Mouse (Mus musculus): ENCODE measurements at regions not wholly inside any gene's neighbourhood (a gene's known extent, or its start where the extent isn't known, plus 50 kb on each side); places are given as distances from the start of the nearest gene placed in this dataset.

DNA sequence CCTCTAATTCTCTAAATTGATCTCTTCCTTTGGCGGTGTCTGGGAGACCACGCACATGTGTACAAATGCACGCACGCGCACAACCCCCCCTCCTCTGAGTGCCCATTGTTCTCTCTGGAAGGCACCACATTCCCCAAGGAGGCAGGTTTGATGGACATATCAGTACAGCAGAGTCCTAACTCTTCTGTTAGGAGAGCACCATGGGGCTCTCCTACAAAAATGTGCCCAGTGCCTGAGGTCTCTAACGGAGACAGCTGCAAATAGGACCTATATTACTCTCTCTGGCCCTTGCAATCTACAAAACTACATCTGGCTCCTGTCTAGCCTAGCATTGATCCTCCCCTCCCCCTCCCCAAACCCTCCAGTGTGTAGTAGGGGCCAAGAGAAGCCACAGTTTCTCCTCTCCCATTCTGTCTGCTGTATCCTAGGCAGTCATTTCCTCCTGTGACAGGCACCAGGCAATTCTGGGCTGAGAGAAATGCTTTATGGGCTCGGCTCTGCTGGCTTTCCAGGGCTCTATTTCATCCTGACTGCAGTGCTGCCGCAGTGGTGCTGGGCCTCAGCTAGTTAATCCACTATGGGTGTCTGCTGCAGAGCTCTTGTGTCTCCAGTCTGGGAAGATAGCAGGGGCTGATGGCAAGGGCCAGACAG, 340.6 kb downstream of the Rps24 start:
- DNase-seq (ENCODE audit: low spot score in 2 of 2) = no peak

DNA sequence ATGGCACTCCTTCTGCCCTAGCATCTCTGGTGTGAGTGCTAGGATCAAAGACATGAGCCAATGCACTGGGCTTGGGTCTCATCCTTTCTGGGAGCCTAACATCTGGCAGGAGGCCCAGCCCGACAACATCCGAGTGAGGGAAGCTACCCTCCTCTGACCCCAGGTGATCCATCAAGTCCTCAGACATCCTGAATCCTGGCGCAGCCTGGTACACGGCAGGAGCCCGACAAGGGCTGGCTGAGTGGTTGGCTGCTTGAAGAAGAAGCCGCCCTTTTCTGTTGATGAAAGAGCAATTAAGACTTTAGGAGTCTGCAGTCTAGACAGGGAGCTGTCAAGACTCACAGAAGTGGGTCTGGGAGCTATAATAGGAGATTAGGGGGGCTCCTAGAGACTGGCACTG, 342.1 kb downstream of the Rps24 start:
- no peak for DNase-seq (ENCODE audit: low spot score in 2 of 2)

DNA sequence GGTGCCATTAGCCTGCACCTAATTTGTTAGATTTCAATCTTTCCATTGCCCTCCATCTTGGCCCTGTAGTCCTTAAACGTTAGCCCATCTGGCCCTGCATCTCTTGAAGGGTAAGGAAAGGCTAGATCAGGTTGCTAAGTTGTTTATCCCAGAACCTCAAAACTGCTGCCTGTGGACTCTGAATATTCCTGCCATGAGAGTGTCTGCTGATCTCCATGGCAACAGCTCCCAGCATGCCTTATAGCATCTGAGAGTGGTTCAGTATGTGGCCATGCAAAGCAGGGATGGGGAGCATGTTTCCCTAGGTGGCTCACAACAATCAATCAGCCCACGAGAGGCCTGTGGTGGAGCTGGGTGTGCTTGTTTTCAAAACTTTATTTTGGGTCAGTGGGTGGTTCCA, 346.3 kb downstream of the Rps24 start:
- DNase-seq (ENCODE audit: low spot score in 2 of 2) = no peak

DNA sequence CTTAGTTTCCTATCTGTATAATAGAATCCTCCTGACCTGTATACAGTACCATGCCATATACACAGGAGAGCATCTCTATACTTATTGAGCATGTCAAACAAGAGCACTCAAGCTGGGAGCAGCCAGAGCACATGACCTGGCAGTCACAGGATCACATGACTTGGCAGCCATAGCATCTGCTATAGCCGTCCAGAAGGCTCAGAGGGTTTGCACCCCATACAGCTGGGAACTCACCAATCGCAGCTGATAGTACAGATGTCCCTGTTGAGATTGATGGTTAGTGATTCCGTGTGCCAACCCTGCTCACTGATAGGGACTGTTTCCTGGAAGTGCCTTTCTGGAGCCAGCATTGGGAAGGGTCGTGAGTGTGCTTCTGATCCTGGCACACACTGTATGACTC, 351.3 kb downstream of the Rps24 start:
- no peak for DNase-seq (ENCODE audit: low spot score in 2 of 2)

DNA sequence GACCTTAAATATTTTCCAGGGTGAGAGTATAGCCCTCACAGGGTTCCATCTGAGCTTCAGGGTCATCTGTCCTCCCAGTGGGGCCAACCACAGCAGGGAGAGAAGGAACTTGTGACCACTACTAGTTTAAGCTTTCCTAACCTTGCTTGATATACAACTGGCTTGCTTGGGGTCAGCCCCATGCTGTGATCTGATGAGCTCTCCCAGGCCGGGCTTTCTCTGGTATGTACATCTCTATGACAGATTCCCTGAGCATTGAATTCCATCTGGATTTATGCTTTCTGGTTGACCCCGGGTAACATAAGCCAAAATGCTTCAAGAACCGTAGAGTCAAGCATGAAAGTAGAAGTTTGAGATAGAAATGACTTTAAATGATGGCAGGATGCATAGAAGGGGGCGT, 352.1 kb downstream of the Rps24 start:
- no peak for DNase-seq (ENCODE audit: low spot score in 2 of 2)

DNA sequence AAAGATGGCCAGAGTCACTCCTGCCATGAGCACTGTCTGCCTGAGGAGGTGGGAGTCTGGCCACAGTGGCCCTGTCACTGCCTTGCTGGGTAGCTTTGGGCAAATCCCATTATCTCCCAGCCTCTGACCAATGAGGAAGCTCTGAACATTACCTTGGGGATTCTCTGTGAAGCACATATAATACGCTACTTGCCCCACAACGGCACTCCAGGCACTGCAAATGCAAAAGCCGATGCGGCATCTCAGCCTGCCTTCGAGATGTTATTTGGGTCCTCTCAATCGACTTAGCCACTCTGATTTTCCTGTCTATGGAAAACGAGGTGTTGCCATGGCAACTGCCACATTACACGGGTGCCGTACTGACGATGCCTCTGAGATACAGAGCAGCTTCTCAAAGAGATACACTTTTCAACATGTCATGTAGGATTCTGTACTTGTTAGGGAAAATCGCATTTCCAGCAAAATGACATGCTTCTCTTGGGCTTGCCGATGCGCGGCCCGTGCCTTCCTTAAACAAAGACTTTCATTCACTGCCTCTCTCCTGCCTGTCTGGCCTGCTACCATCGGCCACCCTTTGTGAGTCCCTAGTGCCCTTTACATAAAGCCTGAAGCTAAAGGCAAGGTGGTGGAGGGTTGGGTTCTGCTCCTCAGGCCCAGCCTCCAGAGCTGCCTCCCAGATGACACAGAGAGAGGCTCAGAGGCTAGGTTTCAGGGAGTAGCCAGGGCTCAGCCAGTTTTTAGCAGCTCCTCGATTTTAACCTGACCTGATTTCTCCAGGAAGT, 355.0 kb downstream of the Rps24 start:
- DNase-seq (ENCODE audit: low spot score in 2 of 2) = no peak

DNA sequence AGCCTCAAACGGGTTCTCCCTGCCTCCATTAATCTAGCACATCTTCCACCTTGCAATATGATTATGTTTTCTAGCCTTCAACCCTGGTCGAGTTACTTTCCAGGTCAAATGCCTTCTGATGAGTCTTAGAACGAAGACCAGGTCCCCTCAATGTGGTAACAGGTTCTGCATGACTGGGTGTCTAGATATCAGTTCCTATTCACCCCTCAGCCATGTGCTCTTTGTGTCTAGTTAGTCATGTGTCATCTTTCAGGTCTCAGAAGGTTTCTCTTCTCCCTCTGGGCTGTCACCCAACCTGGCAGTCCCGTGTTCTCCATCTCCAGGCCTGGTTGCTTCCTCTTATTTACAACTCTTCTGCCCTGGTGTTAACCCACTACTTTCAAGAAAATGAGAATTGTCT, 356.7 kb downstream of the Rps24 start:
- DNase-seq (ENCODE audit: low spot score in 2 of 2) = no peak

DNA sequence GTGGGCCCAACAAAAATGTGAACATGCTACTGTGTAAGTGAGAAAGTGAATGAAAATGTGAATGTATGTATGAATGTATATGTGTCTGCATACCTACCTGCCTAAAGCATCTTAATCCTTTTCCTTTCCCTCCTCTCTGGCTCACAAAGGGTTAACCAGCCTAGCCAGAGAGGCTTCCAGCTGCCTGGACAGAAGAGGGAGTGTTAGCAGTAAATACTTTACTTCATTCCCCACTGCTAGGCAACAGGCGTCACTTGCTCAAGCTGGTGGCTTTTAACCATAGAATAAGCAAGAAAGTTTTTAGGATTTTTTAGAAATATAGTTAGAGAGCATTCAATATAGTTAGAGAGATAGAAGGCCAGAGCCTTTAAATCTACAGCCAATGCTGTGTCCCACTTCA, 363.6 kb downstream of the Rps24 start:
- DNase-seq (ENCODE audit: low spot score in 2 of 2) = no peak

DNA sequence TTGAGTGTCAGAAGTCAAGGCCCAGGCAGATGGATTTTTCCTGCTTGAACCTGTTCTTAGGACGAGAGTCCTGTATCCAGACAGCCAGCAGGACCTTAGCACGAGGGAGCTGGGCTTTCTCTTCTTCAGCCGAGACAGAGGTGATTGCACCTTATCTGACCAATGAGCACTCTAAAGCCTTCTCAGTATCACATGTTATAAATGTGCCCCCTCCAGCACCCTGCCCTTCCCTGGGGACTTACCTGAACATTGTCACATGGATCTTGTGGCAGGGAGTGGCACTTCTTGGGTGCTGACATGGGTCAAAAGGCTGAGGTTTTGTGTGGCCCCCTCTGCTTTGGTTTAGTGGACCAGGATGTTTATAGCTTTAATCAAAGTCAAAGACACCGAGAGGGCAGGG, 367.5 kb downstream of the Rps24 start:
- DNase-seq (ENCODE audit: low spot score in 2 of 2) = no peak

DNA sequence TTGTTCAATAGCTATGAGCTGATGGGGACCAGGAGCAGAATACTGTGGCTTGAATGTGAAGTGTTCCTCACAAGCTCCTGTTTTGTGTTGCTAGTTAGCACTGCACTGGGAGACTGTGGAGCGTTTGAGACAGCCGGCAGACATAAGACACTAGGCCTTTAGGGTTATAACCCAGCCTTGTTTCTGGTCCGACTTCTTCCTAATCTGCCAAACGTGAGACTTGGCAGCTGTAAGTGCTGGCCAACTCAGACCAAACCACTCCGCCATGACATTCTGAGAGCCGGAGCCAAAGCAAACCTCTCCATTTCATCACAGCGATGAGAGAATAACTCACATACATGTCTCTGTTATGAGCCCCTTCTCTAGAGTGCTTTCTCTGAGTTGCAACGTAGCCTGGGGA, 375.2 kb downstream of the Rps24 start:
- DNase-seq (ENCODE audit: low spot score in 2 of 2) = no peak

DNA sequence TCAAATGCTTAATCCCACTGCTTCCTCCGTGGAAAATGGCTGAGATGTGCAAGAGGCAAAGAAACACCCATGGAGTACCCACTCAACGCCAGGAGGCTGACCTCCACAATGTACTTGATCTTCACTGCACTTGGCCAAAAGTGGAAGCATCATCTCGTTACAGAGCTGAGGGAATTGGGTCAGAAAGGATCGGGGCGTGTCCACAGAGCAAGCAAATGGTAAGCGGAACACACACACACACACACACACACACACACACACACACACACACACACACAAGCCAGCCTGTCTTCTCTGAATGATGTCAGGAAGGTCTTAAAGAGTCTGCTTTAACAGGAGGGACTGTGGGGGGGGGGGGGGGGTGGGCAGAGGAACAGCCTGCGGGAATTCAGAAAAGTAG, 375.7 kb downstream of the Rps24 start:
- no peak for DNase-seq (ENCODE audit: low spot score in 2 of 2)

DNA sequence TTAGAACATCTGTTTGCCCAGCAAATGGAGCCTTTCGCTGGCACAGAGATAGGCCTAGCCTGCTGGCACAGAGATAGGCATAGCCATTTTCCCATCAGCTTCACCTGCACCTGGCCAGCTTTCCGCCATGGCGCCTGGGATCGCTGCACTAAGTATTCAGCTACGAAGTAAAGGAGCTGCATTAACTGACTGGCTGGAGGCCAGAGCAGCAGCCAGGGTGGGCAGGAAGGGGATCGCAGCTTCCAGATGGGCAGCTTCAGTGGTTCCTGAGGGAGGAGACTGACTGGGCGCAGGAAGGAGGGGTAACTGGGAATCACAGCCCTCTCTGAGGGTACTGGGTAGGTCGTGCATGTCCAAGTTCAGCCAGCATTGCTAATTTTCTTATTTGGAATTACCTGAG, 376.2 kb downstream of the Rps24 start:
- no peak for DNase-seq (ENCODE audit: low spot score in 2 of 2)

DNA sequence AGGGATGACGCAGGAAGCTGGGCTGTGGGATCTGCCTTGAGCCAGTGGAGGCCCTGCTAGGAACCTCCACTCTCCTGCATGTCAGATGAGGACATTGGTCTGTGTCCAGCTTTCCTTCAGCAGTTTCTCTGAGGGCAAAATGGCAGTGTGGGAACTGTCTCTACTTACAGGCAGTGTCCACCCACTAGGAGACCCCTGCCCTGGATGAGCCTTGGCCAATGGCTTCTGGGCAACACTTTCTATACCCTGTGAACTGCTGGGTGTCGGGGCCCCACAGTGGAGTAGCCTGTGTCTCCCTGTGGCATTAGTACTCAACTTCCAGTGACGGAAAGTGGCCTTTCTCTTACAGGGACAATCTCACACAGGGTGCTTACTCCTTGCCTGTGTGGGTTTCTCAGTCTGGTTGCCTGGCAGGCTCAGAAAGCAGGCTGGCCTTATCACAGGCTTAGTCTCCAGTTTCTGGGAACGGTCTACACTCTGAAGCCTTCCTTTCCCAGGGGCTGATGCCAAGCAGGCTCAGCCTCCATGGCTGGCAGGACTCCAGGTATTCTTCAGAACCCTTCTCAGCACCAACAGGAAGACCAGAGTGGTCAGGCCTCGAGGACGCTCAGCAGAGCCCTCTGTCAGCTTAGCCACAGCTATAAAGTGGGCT, 378.8 kb downstream of the Rps24 start:
- no peak for DNase-seq (ENCODE audit: low spot score in 2 of 2)

DNA sequence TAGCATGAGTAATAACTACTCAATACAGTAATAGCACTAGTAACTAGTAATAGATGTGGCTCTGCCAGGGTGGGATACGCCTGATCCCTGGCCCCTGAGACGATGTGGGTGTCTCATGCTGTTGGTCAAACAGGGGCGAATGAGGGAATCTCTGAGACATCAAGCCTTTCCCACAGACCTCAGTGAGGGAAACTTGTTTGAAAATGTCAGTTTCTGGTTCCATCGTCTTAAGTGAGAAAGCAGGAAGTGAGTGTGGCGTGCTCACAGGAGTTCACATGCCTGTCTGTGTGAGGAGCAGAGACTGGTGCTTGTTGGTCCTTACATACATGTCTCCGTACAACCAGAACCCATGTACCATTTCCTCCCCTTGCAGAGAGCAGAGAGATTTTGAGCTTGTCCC, 380.9 kb downstream of the Rps24 start:
- no peak for DNase-seq (ENCODE audit: low spot score in 2 of 2)

DNA sequence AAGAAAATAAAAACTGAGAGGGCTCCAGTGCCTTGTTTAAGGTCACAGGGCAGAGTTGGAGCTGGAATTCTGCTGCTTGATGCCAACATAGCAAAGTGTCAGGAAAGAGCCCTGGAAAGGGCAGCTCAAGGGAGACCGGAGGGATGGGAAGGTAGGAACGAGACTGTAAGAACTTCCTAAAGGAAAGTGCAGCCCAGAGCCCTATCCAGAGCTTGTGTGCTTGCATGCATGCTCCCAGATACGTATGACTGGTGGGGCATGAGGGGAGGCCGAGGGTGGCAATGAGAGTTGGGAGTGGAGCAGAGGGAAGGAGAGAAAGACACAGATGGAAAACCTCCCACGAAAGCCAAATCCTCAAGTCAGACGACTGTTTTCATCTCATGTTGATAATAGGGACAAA, 381.8 kb downstream of the Rps24 start:
- no peak for DNase-seq (ENCODE audit: low spot score in 2 of 2)

DNA sequence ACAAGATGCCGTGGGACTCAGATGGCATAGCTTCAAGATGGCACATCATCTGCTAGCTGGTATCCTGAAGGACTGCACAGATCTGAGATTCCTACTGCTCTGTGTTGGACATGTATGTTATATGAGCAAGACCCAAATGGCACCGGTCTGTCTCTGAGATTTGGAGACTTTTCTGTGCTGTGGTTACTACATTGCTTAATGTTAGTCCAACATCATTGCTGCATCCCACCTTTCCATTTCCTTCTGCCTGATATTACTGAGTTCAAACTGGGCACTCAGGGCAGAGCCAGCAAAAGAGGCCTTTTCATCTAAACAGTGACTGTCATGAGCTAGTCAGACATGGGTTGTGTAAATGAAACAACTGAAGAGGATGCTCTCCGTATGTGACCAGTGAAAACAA, 383.3 kb downstream of the Rps24 start:
- DNase-seq (ENCODE audit: low spot score in 2 of 2) = no peak

DNA sequence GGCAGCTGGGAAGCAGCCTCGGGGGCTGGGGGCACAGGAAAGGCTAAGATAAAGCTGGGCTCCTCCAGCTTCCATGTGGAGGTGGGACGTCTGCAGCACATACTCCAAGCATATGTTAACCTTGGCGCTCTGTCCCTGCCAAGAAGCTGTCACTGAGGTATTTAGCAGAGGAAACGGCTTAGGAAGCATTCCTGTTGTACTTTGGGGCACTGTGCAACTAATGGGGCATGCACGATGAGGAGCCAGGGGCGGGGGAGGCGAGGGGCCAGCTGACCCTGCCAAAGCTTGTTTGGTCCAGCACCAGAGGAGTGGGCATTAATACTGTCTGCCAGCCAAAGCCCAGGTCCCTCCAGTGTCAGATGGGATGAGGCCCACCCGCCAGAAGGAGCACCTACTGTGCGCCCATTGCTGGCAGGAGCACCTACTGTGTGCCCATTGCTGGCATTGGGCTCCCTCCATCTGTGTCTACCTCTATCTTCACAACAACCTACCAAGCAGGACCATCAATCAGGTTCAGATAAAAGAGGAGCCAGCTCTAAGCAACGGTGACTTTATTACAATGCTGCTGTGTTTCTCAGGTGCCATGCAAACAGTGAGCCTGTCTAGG, 384.6 kb downstream of the Rps24 start:
- no peak for DNase-seq (ENCODE audit: low spot score in 2 of 2)

DNA sequence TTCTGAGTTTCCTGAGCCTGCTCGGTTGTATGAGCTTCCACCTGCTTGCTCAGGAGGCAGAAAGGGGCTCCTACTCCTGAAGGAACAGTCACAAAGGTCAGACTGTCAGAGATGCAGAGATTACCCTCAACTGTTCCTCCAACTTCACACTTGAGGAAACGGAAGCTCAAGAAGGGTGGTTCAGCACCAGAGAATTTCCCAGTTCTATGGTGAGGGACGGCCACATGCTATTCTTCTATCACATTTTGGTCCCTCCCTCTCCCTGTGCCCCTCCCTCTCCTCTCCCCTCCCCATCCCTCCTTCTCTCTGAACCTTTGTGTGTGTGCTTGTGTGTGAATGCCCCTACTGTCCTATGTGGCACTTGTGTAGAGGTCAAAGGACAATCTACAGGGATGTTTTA, 386.0 kb downstream of the Rps24 start:
- no peak for DNase-seq (ENCODE audit: low spot score in 2 of 2)

DNA sequence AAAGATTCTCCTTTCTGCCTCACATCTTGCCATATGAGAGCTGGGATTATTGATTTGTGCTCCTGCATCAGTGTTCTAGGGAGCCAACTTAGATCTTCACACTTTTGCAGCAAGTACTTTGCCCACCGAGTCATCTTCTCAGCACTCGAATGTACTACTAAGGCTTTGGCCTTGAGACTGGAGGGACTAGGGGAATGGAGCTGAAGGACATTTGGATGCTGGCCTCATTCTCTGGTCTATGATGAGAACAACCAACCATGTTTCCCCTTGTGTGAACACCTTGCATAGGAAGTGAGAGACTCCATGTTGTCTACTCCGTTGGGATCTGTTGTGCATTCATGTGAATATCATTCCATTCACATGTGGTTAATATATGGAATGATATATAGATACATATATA, 386.5 kb downstream of the Rps24 start:
- DNase-seq (ENCODE audit: low spot score in 2 of 2) = no peak

DNA sequence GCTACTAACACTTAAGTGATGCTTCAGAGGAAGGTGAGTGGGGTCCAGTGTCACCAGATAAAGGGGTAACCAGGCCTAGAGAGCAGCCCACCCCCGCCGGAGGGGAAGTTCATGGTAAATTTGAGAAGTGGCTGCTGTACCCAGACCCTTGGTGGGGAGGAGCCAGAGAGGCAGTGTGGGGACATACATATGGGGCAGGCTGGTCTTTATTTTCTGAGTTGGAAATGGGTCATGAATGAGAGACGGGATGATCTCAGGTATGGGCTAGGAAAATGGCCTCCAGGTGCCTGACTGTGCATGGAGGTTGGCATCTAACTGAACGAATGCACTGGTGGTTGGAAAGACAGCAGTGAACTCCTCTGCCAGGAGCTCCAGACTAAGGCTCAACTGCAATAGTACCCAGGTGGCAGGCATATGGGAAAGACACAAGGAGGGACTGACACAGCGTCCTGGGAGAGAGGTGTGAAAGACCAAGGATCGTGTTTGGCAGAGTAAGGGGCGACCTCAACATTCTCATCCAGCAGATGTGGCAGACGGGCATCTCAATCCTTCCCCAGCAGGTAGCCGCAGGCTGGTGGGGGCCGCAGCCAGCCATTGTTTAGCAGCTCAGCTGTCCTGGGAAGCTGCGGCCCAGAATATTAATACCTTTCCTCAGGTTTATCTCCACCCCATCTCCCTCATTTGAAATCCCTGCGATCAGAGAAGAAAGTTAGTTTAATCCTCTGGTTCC, 387.7 kb downstream of the Rps24 start:
- no peak for DNase-seq (ENCODE audit: low spot score in 2 of 2)

DNA sequence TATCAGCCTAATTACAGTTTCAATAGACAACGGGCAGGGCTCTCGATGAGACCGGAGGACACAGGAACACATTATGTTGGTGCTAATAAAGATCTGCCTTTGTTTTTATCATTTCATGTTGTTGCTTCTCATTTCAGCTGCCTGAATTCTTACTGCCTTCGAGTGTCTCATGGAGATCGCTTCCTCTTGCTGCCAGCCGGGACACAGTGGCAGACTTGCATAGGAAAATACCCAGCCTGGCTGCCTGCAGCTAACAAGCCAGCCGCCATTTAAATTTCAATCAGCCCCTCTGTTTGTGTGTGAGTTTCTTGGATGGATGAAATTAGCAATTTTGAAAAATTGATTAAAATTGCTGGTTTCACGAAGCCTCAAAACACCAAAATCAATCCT, 388.2 kb downstream of the Rps24 start:
- no peak for DNase-seq (ENCODE audit: low spot score in 2 of 2)

DNA sequence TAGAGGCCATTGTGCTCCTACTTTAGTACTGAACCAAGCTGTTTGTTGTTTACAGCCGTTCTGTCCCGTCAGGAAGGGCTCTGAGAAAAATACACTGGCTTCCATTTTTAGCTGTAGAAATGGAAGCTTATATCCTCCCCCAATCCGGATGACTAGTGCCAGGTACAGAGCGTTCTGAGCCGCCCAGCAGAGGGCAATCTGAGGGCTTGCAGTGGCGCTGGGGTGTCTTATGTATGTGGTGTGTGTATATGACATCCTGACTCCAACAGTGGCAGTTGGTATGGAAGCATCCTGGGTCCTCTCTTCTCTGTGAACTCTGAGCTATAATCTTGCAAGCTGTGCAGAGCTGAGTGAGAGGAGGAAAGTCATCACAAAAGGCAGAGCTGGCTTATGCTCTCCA, 389.0 kb downstream of the Rps24 start:
- DNase-seq (ENCODE audit: low spot score in 2 of 2) = no peak

Data from spleen, postnatal 10 days (tissue).